Mouse (Mus musculus): ENCODE data around the gene Abca14. TPM values are rescaled to one million over a fixed set of nuclear protein-coding genes. Genes with fewer than 3 reads are reported as not detected.
"Not testable (repeated sequence)": the region's sequence is repeated elsewhere in the genome, so short reads cannot be mapped to it uniquely, and the experiment has no call there.

The Abca14 gene
- polyA plus RNA-seq, 1 experiment from 2014 or later = not detected

DNA sequence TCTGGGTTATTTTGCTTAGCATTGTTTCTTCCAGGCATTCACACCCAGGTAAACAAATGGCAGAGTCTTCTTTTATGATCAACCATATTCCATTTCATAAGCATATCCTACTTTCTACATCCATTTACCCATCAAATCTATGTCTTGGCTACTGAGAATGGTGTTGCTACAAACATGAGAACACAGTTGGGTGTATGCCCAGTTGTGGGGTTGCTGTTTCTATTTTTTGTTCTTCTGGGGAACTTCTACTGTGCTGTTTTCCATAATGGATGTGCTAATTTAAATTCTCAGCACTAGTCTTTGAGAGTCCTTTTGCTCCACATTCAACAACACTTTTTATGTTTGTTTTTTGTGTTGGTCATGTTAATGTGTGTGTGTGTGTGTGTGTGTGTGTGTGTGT lies 24.8 kb downstream of the Abca14 start:
- Histone ChIP-seq H3K27ac (no peak overlapping the region), H3K9me3 (no peaks in the 10 kb centered on the region), H3K36me3 (no peaks in the 10 kb centered on the region), H3K4me2 (replicated peaks) (no peak overlapping the region), H3K4me3 (no peak overlapping the region), H3K9ac (no peak overlapping the region), H3K4me1 (no peaks in the 10 kb centered on the region), H3K27me3 (no peaks in the 10 kb centered on the region)
- no peak for ATAC-seq (ENCODE audit: insufficient number of reproducible peaks, insufficient read depth, low FRiP score, low TSS enrichment)

- Histone ChIP-seq H3K36me3 (no peaks in the 10 kb centered on the region), H3K4me2 (replicated peaks) (no peak overlapping the region), H3K9me3 (no peaks in the 10 kb centered on the region), H3K9ac (no peak overlapping the region), H3K27me3 (no peaks in the 10 kb centered on the region), H3K4me1 (no peaks in the 10 kb centered on the region), H3K4me3 (no peak overlapping the region), H3K27ac (no peak overlapping the region)
- ATAC-seq (ENCODE audit: insufficient number of reproducible peaks, insufficient read depth, low FRiP score, low TSS enrichment) = no peak
These were observed 37.3 kb downstream of the Abca14 start for GRCm38 (mm10) chr7:120241092-120241491.

- Histone ChIP-seq H3K27me3 (no peaks in the 10 kb centered on the region), H3K9ac (no peak overlapping the region), H3K27ac (no peak overlapping the region), H3K4me1 (no peaks in the 10 kb centered on the region), H3K4me3 (no peak overlapping the region), H3K4me2 (replicated peaks) (no peak overlapping the region), H3K9me3 (no peaks in the 10 kb centered on the region), H3K36me3 (no peaks in the 10 kb centered on the region)
- 80% methylated on average over 7 of the region's 7 CpGs for WGBS
- no peak for ATAC-seq (ENCODE audit: insufficient number of reproducible peaks, insufficient read depth, low FRiP score, low TSS enrichment)
These were observed 67.6 kb downstream of the Abca14 start for GRCm38 (mm10) chr7:120271135-120271991.

- 78% methylated on average over 7 of the region's 7 CpGs for WGBS
- H3K36me3 ChIP-seq = no peaks in the 10 kb centered on the region
- ATAC-seq (ENCODE audit: insufficient number of reproducible peaks, insufficient read depth, low FRiP score, low TSS enrichment) = no peak
- no peak overlapping the region for H3K4me3 ChIP-seq
- H3K27ac ChIP-seq = no peak overlapping the region
- H3K4me1 ChIP-seq = no peaks in the 10 kb centered on the region
- no peak overlapping the region for H3K4me2 ChIP-seq (replicated peaks)
- no peaks in the 10 kb centered on the region for H3K27me3 ChIP-seq
- H3K9ac ChIP-seq = no peak overlapping the region
- no peaks in the 10 kb centered on the region for H3K9me3 ChIP-seq
These were observed 68.3 kb downstream of the Abca14 start for GRCm38 (mm10) chr7:120272110-120272509.

DNA sequence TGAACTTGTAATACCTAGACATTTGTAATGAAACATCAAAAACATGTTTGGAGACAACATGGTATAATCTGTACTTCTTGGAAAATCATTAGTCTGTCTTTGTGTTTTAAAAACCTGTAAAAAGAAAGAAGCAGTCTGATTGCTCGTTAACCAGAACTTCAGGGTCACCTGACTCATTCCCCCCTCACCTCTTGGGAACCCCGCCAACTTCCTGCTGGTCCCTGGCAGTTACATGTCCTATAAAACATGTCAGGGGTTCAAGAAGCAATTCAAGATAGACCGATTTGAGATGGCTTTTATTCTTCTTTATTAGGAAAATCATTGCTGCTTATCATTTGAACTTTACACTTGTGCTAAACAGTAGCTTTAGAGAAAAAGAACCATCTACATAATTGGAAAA lies 81.5 kb downstream of the Abca14 start:
- 69% methylated on average over 3 of the region's 3 CpGs for WGBS
- no peak for ATAC-seq (ENCODE audit: insufficient number of reproducible peaks, insufficient read depth, low FRiP score, low TSS enrichment)
- no peak overlapping the region for H3K4me3 ChIP-seq

GRCm38 (mm10) chr7:120316086-120316485 lies 112.3 kb downstream of the Abca14 start:
- H3K27ac ChIP-seq = no peak overlapping the region
- H3K4me1 ChIP-seq = no peaks in the 10 kb centered on the region
- H3K27me3 ChIP-seq = no peaks in the 10 kb centered on the region
- WGBS = 62% methylated on average over 1 of the region's 1 CpGs
- H3K36me3 ChIP-seq = no peaks in the 10 kb centered on the region
- H3K9me3 ChIP-seq = no peaks in the 10 kb centered on the region
- ATAC-seq (ENCODE audit: insufficient number of reproducible peaks, insufficient read depth, low FRiP score, low TSS enrichment) = no peak
- no peak overlapping the region for H3K9ac ChIP-seq
- no peak overlapping the region for H3K4me3 ChIP-seq
- no peak overlapping the region for H3K4me2 ChIP-seq (replicated peaks)

More for the DNA sequence above, 81.5 kb downstream of the Abca14 start:
- no peak overlapping the region for H3K9ac ChIP-seq
- no peaks in the 10 kb centered on the region for H3K9me3 ChIP-seq
- H3K36me3 ChIP-seq = no peaks in the 10 kb centered on the region
- no peaks in the 10 kb centered on the region for H3K27me3 ChIP-seq
- no peak overlapping the region for H3K4me2 ChIP-seq (replicated peaks)
- H3K27ac ChIP-seq = no peak overlapping the region
- H3K4me1 ChIP-seq = no peaks in the 10 kb centered on the region

GRCm38 (mm10) chr7:120322963-120323362 lies 119.2 kb downstream of the Abca14 start:
- no peak for ATAC-seq (ENCODE audit: insufficient number of reproducible peaks, insufficient read depth, low FRiP score, low TSS enrichment)
- H3K4me2 ChIP-seq (replicated peaks) = no peak overlapping the region
- peaks cover 2% of the 10 kb centered on the region; the same call in 1 of the 2 replicates for H3K4me1 ChIP-seq
- H3K27ac ChIP-seq = no peak overlapping the region
- H3K9ac ChIP-seq = no peak overlapping the region
- 47% methylated on average over 4 of the region's 4 CpGs for WGBS
- no peaks in the 10 kb centered on the region for H3K27me3 ChIP-seq
- no peaks in the 10 kb centered on the region for H3K36me3 ChIP-seq
- no peaks in the 10 kb centered on the region for H3K9me3 ChIP-seq
- no peak overlapping the region for H3K4me3 ChIP-seq

DNA sequence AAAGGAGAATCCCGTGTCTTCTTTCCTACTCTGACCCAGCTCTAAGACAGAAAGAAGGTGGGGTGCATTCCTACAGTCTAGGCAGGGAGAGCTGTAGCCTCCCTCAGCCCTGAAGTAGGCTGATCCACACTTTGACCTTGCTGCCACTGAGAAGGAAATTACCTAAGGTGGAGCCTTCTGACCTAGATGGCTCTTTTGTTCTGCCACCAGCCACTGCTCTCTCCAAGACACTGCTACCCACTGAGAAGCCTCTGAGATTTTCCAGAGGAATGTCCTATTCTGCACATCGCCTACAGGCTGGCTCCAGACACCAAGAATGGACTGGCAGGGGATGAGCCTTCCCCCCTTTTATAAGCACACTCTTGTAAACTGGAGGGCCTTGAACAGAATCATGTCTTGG lies 122.2 kb downstream of the Abca14 start:
- H3K4me2 ChIP-seq (replicated peaks); H3K27ac ChIP-seq; H3K9me3 ChIP-seq; H3K9ac ChIP-seq; ATAC-seq (ENCODE audit: insufficient number of reproducible peaks, insufficient read depth, low FRiP score, low TSS enrichment); H3K27me3 ChIP-seq; H3K4me1 ChIP-seq; H3K36me3 ChIP-seq; H3K4me3 ChIP-seq: not testable (repeated sequence)
- WGBS = 58% methylated on average over 2 of the region's 2 CpGs

DNA sequence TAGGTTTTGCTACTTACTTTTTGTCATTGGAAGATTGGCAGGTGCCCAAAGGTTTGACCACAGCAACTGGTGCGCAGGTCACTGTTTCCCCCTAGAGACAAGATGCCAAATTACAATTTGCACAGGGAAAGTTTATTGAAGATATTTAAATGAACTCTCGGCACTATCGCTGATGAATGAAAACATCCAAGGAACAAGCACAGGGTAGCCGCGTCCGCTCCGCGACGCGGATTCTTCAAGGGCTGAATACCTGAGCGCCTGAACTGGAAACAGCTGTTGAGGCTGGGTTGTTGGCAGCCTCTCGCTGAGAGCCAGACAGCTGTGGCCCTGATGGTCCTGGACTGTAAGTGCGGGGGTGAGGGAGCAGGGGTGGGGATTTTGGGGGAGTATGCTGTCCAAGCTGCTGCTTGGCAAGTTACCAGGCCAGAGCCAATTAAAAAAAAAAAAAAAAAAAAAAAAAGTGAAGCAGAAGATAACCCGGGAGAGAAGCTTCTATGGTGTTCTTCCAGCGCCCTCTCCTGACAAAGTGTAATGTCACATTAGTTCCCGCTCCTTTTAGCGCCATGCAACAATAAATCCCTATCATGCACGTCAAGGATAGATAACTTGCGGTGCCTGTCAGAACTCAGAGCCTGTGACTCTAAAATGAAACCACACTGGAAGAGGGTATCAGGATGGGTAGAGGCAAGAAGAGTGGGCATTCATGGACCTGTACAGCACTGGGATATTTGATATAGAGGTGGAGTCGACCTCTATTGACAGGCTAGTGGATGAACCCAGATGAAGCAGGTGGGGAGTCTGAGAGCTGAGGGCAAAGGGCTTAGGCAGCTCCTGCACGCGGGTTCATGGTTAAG lies 123.7 kb downstream of the Abca14 start:
- no peak overlapping the region for H3K9ac ChIP-seq

DNA sequence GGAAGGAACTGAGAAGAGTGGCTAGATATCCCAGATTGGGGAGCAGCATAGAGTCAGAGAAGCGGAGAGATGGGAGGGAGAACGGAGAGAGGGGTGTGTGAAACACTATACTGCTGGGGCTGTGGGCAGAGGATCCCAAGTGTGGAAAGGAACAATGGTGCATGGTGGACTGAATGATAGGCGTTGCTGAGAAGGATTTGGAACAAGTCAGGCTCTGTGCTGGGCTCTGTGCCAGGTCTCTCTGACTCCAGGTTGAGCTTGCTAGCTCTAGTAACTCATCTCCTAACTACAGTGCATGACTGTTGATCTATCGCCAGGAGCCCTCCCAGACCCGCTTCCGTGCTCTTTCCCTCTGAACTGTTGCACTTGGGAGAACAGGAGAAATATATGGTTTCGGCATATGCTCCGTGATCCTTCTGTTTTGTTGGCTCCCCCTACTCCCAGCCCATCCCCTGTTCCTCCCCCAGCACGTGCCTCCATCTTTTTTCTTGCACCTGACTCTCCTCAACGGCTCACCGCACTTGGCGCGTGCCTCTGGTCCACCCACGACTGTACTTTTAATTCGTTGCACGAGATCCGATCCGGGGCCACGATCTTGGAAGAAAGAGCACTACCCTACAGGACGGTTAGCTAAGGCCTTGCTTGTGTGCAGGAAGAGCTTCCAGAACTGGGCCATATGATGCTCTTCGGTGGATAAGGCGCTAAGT lies 124.5 kb downstream of the Abca14 start, which contains the start of gene Abca15:
Abca15 (plus strand) TSS at position 584 of the 707 bp plus-strand sequence.
- H3K9me3 ChIP-seq = no peaks in the 10 kb centered on the region
- no peak within 1 kb of the TSS for H3K4me3 ChIP-seq
- H3K4me1 ChIP-seq = peaks cover 2% of the 10 kb centered on the region; the same call in 1 of the 2 replicates
- WGBS = 83% methylated on average over 22 of the region's 22 CpGs
- H3K9ac ChIP-seq = no peak within 1 kb of the TSS
- no peaks in the 10 kb centered on the region for H3K27me3 ChIP-seq
- no peak within 1 kb of the TSS for H3K27ac ChIP-seq
- H3K36me3 ChIP-seq = no peaks in the 10 kb centered on the region
- ATAC-seq (ENCODE audit: insufficient number of reproducible peaks, insufficient read depth, low FRiP score, low TSS enrichment) = peak; percentile 57
- H3K4me2 ChIP-seq (replicated peaks) = peak within 1 kb of the TSS; percentile 48

More for the DNA sequence above, 123.7 kb downstream of the Abca14 start:
- peak; percentile 57; the same call in 1 of the 2 replicates for ATAC-seq (ENCODE audit: insufficient number of reproducible peaks, insufficient read depth, low FRiP score, low TSS enrichment)
- Histone ChIP-seq H3K4me2 (replicated peaks) (peak overlapping the region; percentile 48), H3K4me1 (peaks cover 2% of the 10 kb centered on the region; the same call in 1 of the 2 replicates), H3K36me3 (no peaks in the 10 kb centered on the region), H3K9me3 (no peaks in the 10 kb centered on the region), H3K27me3 (no peaks in the 10 kb centered on the region), H3K27ac (no peak overlapping the region), H3K4me3 (no peak overlapping the region)
- WGBS = 14% methylated on average over 22 of the region's 22 CpGs

DNA sequence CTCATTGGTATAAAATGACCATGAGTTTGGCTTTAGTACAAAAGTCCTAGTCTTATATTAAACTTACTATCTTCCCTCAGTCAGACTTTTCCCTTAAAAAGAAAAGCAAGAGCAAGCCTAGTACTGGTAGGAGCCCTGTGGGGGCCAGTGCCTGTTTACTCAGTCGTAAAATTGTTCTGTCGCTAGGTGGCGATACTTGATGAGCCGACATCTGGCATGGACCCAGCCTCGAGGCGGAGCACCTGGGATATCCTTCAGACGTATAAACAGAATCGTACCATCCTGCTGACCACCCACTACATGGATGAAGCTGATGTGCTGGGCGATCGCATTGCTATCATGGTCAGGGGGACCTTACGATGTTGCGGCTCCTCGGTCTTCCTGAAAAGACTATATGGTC lies 157.4 kb downstream of the Abca14 start:
- Histone ChIP-seq H3K9ac (no peak overlapping the region), H3K36me3 (no peaks in the 10 kb centered on the region), H3K27ac (no peak overlapping the region), H3K9me3 (no peaks in the 10 kb centered on the region), H3K4me1 (no peaks in the 10 kb centered on the region), H3K4me2 (replicated peaks) (no peak overlapping the region), H3K4me3 (no peak overlapping the region), H3K27me3 (no peaks in the 10 kb centered on the region)
- ATAC-seq (ENCODE audit: insufficient number of reproducible peaks, insufficient read depth, low FRiP score, low TSS enrichment) = no peak
- 34% methylated on average over 13 of the region's 13 CpGs for WGBS

Measured in embryonic facial prominence, embryonic 12.5 days (tissue).